Mouse (Mus musculus) limb, embryonic 10.5 days (tissue): Measurements from ENCODE around the gene Smyd2. TPM values are rescaled to one million over a fixed set of nuclear protein-coding genes. Genes with fewer than 3 reads are reported as not detected.

Experiments
- DNase-seq: peaks from one replicate; pipeline ENCODE4 v3.0.0-alpha.2; 2017; ENCODE audit warnings: low spot score
- H3K27ac ChIP-seq: fragments of 300-500 bp; sonication (generic); 2 replicates; pipeline ENCODE4 v1.5.1; 2016; ENCODE audit warnings: mild to moderate bottlenecking
- H3K27me3 ChIP-seq: fragments of 300-500 bp; sonication (generic); 2 replicates; pipeline ENCODE4 v1.6.1; 2016; ENCODE audit warnings: low read depth, mild to moderate bottlenecking; ENCODE audit not compliant: poor library complexity, severe bottlenecking
- H3K36me3 ChIP-seq: fragments of 300-500 bp; sonication (generic); 2 replicates; pipeline ENCODE4 v1.6.1; 2016; ENCODE audit warnings: mild to moderate bottlenecking, moderate library complexity
- H3K4me1 ChIP-seq: fragments of 300-500 bp; sonication (generic); 2 replicates; pipeline ENCODE4 v1.6.1; 2016
- H3K4me3 ChIP-seq: fragments of 300-500 bp; sonication (generic); 2 replicates; pipeline ENCODE4 v1.5.1; 2016; ENCODE audit warnings: mild to moderate bottlenecking, moderate library complexity
- H3K9me3 ChIP-seq: fragments of 300-500 bp; sonication (generic); replicated peaks from 2 replicates; pipeline ENCODE4 v1.6.1; 2016; ENCODE audit warnings: mild to moderate bottlenecking
- WGBS: fragments of 180-500 bp; shearing (Covaris S2); methylation state at CpG from one replicate; pipeline ENCODE4 v1.1.7; 2016; 5-methylcytosine and 5-hydroxymethylcytosine counted together
- polyA plus RNA-seq: library from polyadenylated mRNA; unstranded; fragments of >200 nt; fragmentation: Nextera tagmentation; extraction: Ambion mirVana; gene quantifications from 2 replicates; pipeline ENCODE4 v1.2.1, GENCODE M21; 2016

The Smyd2 gene
- polyA plus RNA-seq, 1 experiment from 2014 or later = 79.5 TPM

DNA sequence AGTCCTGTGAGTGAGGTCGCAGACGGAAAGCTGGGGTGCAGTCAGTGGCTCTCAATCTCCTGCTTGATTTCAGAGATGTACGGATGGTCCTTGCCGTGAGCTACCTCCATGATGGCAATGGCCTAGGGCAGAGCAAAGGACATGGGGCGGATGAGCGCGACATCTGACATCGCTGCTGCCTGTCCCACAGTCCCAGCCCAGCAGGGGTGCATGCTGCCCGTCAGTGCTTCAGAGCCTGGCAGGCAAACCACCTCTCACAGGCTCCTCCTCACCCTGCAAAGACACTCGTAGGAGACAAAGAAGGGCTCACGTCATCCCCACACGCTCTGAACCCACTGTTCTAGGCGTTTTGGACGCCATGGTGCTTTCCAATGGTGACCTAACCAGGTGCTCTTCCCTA, 41.4 kb downstream of the Smyd2 start:
- Histone ChIP-seq H3K4me1 (peaks cover 33% of the 10 kb centered on the region), H3K27ac (0 out of 2 replicates have a peak overlapping the region, but pooled peaks have one; percentile 33), H3K36me3 (peaks cover 24% of the 10 kb centered on the region), H3K27me3 (no peaks in the 10 kb centered on the region), H3K9me3 (no peaks in the 10 kb centered on the region), H3K4me3 (no peak overlapping the region)
- DNase-seq = no peak
- 84% methylated on average over 14 of the region's 14 CpGs for WGBS

DNA sequence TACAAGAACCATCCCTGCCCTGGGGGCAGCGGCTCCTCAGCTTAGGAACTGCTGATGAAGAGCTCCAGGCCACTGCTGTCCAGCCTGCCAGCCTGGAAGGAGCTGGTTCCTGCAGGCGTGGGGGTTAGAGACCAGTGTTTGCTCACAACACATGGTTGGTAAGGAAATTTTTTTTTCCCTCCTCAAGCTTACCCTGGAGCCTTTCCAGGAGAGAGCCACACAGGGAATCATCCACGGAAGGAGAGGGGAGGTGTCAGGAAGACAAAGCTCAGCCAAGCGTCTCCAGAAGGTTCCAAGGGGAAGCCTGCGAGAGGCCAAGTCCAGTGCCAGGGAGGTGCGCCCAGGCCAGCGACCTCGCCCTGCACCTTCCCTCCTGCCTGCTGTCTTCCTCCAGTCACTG, 42.2 kb downstream of the Smyd2 start:
- Histone ChIP-seq H3K36me3 (peaks cover 18% of the 10 kb centered on the region), H3K9me3 (no peaks in the 10 kb centered on the region), H3K27ac (0 out of 2 replicates have a peak overlapping the region, but pooled peaks have one; percentile 20), H3K4me3 (no peak overlapping the region), H3K27me3 (no peaks in the 10 kb centered on the region), H3K4me1 (peaks cover 40% of the 10 kb centered on the region)
- 84% methylated on average over 8 of the region's 8 CpGs for WGBS
- no peak for DNase-seq

DNA sequence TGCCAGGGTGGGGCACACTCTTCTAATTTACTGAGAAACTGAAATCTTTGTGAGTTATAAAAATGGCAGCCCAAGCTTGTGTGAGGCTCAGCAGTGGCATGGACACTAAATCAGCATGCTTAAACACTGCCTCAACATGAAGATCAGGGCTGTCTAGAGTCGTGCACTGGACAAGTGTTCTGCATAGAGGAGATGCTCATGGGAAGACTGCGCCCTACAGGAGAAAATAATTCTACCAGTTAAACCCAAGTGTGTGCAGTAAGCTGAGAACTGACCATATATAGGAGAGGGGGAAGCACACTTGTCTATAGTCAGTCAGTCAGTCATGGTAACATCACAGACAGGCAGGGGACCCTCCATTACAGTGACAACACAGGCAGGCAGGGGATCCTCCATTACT, 43.0 kb downstream of the Smyd2 start:
- DNase-seq = no peak
- H3K4me3 ChIP-seq = no peak overlapping the region
- peaks cover 40% of the 10 kb centered on the region for H3K4me1 ChIP-seq
- H3K27ac ChIP-seq = no peak overlapping the region
- no peaks in the 10 kb centered on the region for H3K27me3 ChIP-seq
- WGBS = 72% methylated on average over 2 of the region's 2 CpGs
- H3K9me3 ChIP-seq = no peaks in the 10 kb centered on the region
- peaks cover 14% of the 10 kb centered on the region for H3K36me3 ChIP-seq

DNA sequence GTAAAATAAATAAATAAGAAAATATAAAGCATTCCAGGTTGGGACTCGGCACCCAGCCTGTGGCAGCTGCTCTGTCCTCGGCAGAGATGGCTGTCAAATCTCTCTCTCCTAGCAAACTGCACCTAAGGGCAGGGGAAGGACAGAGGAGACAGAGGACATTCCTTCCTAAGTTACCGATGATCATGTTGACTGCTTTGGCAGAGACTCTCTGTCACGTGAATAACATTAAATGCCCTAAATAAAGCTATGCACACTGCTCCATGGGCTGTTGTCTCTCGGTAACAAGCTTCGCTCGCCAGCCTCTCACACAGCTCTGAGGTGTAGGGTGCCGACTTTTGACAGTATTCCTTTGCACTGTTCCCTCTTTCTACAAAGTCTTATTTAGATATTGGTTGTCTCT, 46.0 kb downstream of the Smyd2 start:
- H3K4me3 ChIP-seq = no peak overlapping the region
- H3K9me3 ChIP-seq = no peaks in the 10 kb centered on the region
- 74% methylated on average over 8 of the region's 8 CpGs for WGBS
- no peaks in the 10 kb centered on the region for H3K27me3 ChIP-seq
- no peak overlapping the region for H3K27ac ChIP-seq
- H3K36me3 ChIP-seq = peaks cover 5% of the 10 kb centered on the region; the same call in 1 of the 2 replicates
- peaks cover 21% of the 10 kb centered on the region for H3K4me1 ChIP-seq
- no peak for DNase-seq

DNA sequence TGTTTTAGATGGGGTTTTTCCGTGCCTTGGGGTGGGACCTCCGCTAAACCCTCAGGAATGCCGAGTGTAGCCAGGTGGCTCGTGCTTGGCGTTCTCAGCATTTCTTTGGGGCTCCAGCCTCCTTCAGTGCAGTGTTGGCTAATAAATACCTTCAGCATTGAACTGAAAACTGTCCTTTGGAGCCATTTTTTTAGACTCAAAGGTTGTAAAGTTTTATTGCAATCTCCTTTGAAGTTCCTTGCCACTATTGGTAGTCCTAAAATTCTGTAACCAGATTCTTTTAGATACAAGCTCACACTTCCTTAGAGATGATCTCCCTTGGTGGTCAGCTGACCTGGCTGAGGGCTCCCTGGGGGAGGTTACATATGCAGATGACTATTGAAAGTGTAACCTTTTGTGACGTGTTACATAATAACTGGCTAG, 46.7 kb downstream of the Smyd2 start:
- H3K36me3 ChIP-seq = peaks cover 7% of the 10 kb centered on the region
- H3K27me3 ChIP-seq = no peaks in the 10 kb centered on the region
- H3K9me3 ChIP-seq = no peaks in the 10 kb centered on the region
- H3K27ac ChIP-seq = no peak overlapping the region
- H3K4me3 ChIP-seq = no peak overlapping the region
- H3K4me1 ChIP-seq = peaks cover 21% of the 10 kb centered on the region
- DNase-seq = no peak
- 12% methylated on average over 6 of the region's 6 CpGs for WGBS

DNA sequence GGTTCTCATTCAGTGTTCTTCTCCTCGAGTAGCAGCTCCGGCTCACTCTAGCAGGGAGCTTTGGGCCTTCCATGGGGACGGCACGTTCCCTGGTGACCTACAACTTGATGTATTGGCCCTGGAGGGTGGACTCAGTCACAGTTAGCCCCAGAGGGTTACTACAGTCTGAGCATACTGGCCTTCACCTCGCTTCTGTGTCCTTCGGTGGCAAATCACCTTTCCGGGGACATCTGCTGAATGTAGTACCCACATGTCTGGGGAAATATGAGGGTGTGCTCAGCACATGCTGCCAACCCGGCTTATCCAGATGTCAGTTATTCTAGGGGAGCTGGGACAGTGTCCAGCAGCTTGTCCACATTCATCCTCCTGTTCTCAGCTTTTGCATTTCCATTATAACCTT, 48.6 kb downstream of the Smyd2 start:
- 87% methylated on average over 8 of the region's 8 CpGs for WGBS
- no peak overlapping the region for H3K27ac ChIP-seq

DNA sequence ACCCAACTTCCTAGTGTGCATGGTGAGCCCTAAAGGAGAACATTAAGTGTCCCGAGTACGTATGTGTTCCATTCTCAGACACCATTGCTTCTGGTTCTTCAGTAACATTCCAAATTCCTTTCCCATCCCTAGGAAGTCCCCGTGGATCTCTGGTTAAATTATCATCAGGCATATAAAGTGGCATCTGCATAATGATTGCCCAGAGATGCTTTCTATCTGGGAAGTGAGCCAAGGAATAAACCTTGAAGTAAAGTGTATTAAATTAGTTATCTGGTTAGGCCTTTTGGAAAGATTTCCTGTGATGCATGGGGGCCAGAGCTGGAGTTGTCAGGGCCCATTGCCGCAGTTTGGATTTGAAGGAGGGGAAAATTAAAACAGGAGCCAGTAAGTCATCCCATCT, 50.1 kb downstream of the Smyd2 start:
- WGBS = 88% methylated on average over 4 of the region's 4 CpGs
- no peak overlapping the region for H3K4me3 ChIP-seq

More for the DNA sequence above, 48.6 kb downstream of the Smyd2 start:
- peaks cover 19% of the 10 kb centered on the region for H3K36me3 ChIP-seq
- H3K27me3 ChIP-seq = no peaks in the 10 kb centered on the region
- H3K9me3 ChIP-seq = no peaks in the 10 kb centered on the region
- H3K4me1 ChIP-seq = peaks cover 18% of the 10 kb centered on the region
- DNase-seq = no peak
- no peak overlapping the region for H3K4me3 ChIP-seq

DNA sequence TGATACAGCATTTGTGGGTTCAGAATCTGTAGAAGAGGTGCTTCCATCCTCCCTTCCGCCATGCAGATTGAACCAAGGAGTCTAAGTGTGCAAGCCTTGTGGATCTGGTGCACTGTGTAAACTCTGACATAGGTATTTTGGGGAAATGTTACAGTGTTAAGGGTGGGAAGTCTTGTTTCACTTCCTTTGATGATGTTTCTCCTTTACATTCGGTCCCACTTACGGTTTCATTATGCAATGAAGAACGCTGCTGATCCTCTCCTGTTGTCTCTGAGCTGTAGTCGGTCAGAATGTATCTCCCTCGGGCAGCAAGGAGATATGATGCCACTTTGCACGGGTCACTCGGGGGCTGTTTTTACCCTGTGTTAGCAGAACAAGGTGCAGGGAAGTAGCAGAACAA, 50.5 kb downstream of the Smyd2 start:
- Histone ChIP-seq H3K9me3 (no peaks in the 10 kb centered on the region), H3K27me3 (no peaks in the 10 kb centered on the region), H3K27ac (no peak overlapping the region), H3K4me1 (peaks cover 28% of the 10 kb centered on the region), H3K36me3 (peaks cover 19% of the 10 kb centered on the region), H3K4me3 (no peak overlapping the region)
- 89% methylated on average over 8 of the region's 8 CpGs for WGBS
- DNase-seq = no peak

More for the DNA sequence above, 50.1 kb downstream of the Smyd2 start:
- Histone ChIP-seq H3K9me3 (no peaks in the 10 kb centered on the region), H3K27ac (no peak overlapping the region), H3K36me3 (peaks cover 19% of the 10 kb centered on the region), H3K4me1 (peaks cover 24% of the 10 kb centered on the region), H3K27me3 (no peaks in the 10 kb centered on the region)
- no peak for DNase-seq

DNA sequence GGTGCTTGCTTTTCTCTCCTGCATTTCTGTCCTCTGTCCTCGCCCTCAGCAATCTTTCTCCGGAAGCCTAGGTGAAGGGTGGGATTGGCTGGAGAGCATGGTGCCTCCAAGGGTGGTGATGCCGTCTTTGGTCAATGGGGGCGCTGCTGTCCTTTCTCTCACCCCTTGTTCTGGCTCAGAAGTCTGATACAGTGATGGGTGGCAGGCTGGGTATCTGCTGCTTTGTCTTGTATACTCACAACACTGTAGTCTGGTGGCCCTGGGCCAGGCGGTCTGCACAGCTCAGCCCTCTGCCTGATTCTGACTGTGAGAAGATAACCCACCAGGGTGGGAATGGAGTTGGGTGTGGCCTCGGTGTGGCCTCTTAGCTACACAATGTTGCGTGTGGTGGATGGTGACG, 51.6 kb downstream of the Smyd2 start:
- no peak overlapping the region for H3K27ac ChIP-seq
- H3K4me3 ChIP-seq = no peak overlapping the region
- DNase-seq = no peak
- no peaks in the 10 kb centered on the region for H3K9me3 ChIP-seq
- 83% methylated on average over 8 of the region's 8 CpGs for WGBS
- H3K4me1 ChIP-seq = peaks cover 22% of the 10 kb centered on the region
- H3K36me3 ChIP-seq = peaks cover 23% of the 10 kb centered on the region
- H3K27me3 ChIP-seq = no peaks in the 10 kb centered on the region

DNA sequence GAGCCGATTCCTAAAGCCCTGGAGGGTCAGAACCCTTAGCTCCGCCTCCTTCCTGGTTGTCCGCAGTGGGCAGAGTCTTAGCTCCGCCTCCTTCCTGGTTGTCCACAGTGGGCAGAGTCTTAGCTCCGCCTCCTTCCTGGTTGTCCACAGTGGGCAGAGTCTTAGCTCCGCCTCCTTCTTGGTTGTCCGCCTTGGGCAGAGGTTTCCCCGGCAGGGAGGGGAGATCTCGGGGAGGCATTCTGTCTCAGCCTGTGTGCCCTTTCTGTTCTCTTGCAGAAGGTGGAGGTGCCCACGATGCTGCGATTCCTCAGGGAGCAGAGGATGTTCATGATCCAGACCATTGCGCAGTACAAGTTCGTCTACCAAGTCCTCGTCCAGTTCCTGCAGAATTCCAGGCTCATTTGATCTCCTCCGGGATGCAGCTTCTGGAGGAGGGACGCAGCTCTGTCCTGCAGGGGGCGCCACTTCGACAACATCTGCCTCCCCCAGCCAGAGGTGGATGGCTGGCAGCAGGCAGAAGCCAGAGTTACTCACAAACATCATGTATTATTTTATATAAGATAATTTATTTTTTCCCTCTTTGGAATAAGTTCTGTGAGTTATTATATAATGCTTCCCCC, 52.4 kb downstream of the Smyd2 start:
- H3K9me3 ChIP-seq = no peaks in the 10 kb centered on the region
- 89% methylated on average over 18 of the region's 18 CpGs for WGBS
- DNase-seq = no peak
- H3K27me3 ChIP-seq = no peaks in the 10 kb centered on the region
- peaks cover 27% of the 10 kb centered on the region for H3K36me3 ChIP-seq
- peaks cover 14% of the 10 kb centered on the region for H3K4me1 ChIP-seq
- no peak overlapping the region for H3K27ac ChIP-seq
- H3K4me3 ChIP-seq = no peak overlapping the region

DNA sequence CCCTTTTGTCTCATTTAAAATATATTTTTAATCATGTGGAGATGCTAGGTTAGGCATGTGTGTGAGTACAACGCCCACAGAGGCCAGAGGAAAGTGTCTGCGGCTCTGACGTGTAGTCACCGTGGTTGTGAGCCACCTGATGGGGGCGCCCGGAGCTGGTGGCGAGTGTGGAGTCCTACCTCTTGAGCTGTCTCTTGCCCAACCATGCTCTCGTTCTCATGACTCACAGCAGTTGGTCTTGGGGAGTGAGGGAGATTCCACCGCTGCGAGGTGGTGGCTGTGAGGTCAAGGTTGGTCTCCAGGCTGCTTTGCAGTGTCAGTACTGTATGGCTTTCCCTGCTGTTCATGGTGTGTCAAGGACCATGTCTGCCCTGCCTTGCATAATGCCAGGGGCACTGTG, 54.1 kb downstream of the Smyd2 start:
- DNase-seq = no peak
- Histone ChIP-seq H3K4me3 (no peak overlapping the region), H3K36me3 (peaks cover 35% of the 10 kb centered on the region), H3K9me3 (no peaks in the 10 kb centered on the region), H3K27me3 (no peaks in the 10 kb centered on the region), H3K4me1 (peaks cover 10% of the 10 kb centered on the region), H3K27ac (no peak overlapping the region)
- WGBS = 87% methylated on average over 10 of the region's 10 CpGs

DNA sequence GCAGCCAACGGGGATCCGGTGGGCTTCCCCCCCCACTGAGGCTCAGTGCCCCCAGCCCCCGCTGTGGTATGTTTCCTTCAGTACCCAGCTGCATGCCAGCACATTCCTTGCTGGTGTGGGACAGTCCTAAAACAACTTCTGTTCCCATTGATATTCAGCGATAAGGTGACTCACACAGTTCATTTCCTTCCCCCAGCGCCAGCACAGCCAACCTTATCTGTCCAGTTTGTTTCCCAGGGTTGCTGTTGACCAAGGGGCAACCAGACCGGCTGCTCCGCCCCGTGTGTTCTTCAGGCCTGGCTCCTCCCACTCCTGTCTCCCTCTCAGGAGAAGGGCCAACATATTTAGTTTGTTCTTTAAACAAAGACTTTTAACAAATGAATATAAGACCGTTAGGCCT, 54.7 kb downstream of the Smyd2 start:
- no peaks in the 10 kb centered on the region for H3K27me3 ChIP-seq
- WGBS = 68% methylated on average over 9 of the region's 9 CpGs
- no peak overlapping the region for H3K4me3 ChIP-seq
- H3K4me1 ChIP-seq = peaks cover 10% of the 10 kb centered on the region
- no peak for DNase-seq
- H3K27ac ChIP-seq = peak overlapping the region; percentile 62; the same call in 1 of the 2 replicates
- H3K36me3 ChIP-seq = peaks cover 38% of the 10 kb centered on the region
- no peaks in the 10 kb centered on the region for H3K9me3 ChIP-seq

DNA sequence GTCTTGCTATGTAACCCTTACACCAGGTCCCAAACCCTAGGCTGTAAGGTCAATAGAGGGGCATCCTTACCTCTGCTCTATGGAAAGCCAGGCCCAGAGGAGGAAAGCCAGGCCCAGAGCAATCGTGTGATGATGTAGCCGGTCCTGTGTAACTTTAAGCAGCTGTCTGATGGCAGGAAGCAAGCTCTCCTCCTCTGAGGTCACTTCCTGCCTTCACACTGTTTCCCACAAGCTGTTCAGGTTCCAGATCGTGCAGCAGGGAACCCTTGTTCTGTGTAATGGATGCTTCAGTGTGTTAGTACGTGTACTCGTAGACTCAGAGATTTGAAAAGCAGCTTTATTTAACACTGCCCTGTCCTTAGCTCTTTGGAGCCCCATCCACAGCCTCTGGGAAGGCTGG, 55.1 kb downstream of the Smyd2 start:
- H3K27me3 ChIP-seq = no peaks in the 10 kb centered on the region
- WGBS = 74% methylated on average over 5 of the region's 5 CpGs
- H3K4me3 ChIP-seq = no peak overlapping the region
- DNase-seq = no peak
- H3K4me1 ChIP-seq = peaks cover 10% of the 10 kb centered on the region
- H3K9me3 ChIP-seq = no peaks in the 10 kb centered on the region
- peak overlapping the region; percentile 62; the same call in 1 of the 2 replicates for H3K27ac ChIP-seq
- H3K36me3 ChIP-seq = peaks cover 38% of the 10 kb centered on the region

DNA sequence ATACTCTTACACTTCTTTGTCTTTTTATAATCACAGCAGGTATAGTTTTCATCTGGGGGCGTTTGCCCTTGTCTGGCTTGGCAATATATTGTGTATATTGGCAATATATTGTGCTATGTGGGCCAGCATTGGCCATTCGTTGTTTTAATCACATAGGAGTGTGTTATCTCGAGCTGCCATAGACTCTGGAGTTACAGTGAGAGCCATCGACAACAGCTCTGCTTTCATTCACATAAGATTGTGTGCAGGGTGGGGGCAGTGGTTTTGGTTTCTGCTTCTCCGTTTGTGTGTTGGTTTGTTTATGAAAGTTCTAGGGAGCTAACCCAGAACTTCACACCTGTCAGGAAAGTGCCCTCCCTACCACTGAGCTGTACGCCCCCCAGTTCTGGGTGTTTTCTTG, 55.5 kb downstream of the Smyd2 start:
- Histone ChIP-seq H3K4me1 (peaks cover 10% of the 10 kb centered on the region), H3K27ac (no peak overlapping the region), H3K36me3 (peaks cover 38% of the 10 kb centered on the region), H3K4me3 (no peak overlapping the region), H3K9me3 (no peaks in the 10 kb centered on the region), H3K27me3 (no peaks in the 10 kb centered on the region)
- 88% methylated on average over 6 of the region's 6 CpGs for WGBS
- DNase-seq = no peak
